Mouse (Mus musculus): ENCODE measurements around the gene Mycbpap. TPM values are rescaled to one million over a fixed set of nuclear protein-coding genes. Genes with fewer than 3 reads are reported as not detected.
A peak's percentile ranks its signal among the peaks of the same experiment; 100 is the strongest.

Mycbpap gene
- polyA plus RNA-seq, 1 experiment from 2014 or later, result 0.13 TPM

- no peak for DNase-seq
- no peaks in the 10 kb centered on the region; the same call in 1 of the 2 replicates for H3K27me3 ChIP-seq (ENCODE audit: insufficient read depth, low read length)
- no peaks in the 10 kb centered on the region for H3K36me3 ChIP-seq (replicated peaks; ENCODE audit: insufficient read depth, low read length)
- no peak for ATAC-seq
- no peak overlapping the region for H3K9ac ChIP-seq (replicated peaks)
- no peak overlapping the region for H3K4me3 ChIP-seq (ENCODE audit: low read depth, low read length)
- H3K4me2 ChIP-seq (ENCODE audit: low read depth, low read length), result no peak overlapping the region
- H3K9me3 ChIP-seq (ENCODE audit: low read length), result no peaks in the 10 kb centered on the region
- H3K27ac ChIP-seq (ENCODE audit: low read depth), result no peak overlapping the region
- 52% methylated on average over 9 of the region's 9 CpGs for WGBS (ENCODE audit: insufficient replicate concordance)
- TF ChIP-seq EP300 (IDR thresholded peaks at IDR 0.05; ENCODE audit: low read depth) (no peak), CTCF (IDR thresholded peaks at IDR 0.05; ENCODE audit: low read depth) (no peak)
- no peaks in the 10 kb centered on the region for H3K4me1 ChIP-seq (ENCODE audit: insufficient read depth)
Measured at GRCm38 (mm10) chr11:94513452-94513851, 8.1 kb downstream of the Mycbpap start.

- no peaks in the 10 kb centered on the region for H3K9me3 ChIP-seq (ENCODE audit: low read length)
- H3K4me2 ChIP-seq (ENCODE audit: low read depth, low read length), result no peak overlapping the region
- no peak overlapping the region for H3K9ac ChIP-seq (replicated peaks)
- no peaks in the 10 kb centered on the region for H3K4me1 ChIP-seq (ENCODE audit: insufficient read depth)
- no peak overlapping the region for H3K27ac ChIP-seq (ENCODE audit: low read depth)
- H3K4me3 ChIP-seq (ENCODE audit: low read depth, low read length), result no peak overlapping the region
- no peak for DNase-seq
- no peak for TF ChIP-seq EP300 (IDR thresholded peaks at IDR 0.05; ENCODE audit: low read depth)
- 71% methylated on average over 10 of the region's 10 CpGs for WGBS (ENCODE audit: insufficient replicate concordance)
- no peaks in the 10 kb centered on the region for H3K36me3 ChIP-seq (replicated peaks; ENCODE audit: insufficient read depth, low read length)
- no peak for ATAC-seq
- H3K27me3 ChIP-seq (ENCODE audit: insufficient read depth, low read length), result 0 out of 2 replicates have a peak, but pooled peaks cover 7% of the 10 kb centered on the region
Measured at GRCm38 (mm10) chr11:94508976-94509375, 12.6 kb downstream of the Mycbpap start.

- H3K36me3 ChIP-seq (replicated peaks; ENCODE audit: insufficient read depth, low read length), result no peaks in the 10 kb centered on the region
- peaks cover 45% of the 10 kb centered on the region for H3K27me3 ChIP-seq (ENCODE audit: insufficient read depth, low read length)
- H3K4me3 ChIP-seq (ENCODE audit: low read depth, low read length), result no peak overlapping the region
- H3K4me1 ChIP-seq (ENCODE audit: insufficient read depth), result peaks cover 7% of the 10 kb centered on the region; the same call in 1 of the 2 replicates
- H3K9me3 ChIP-seq (ENCODE audit: low read length), result no peaks in the 10 kb centered on the region
- WGBS (ENCODE audit: insufficient replicate concordance), result 80% methylated on average over 8 of the region's 8 CpGs
- ATAC-seq (no peak), DNase-seq (no peak)
- H3K4me2 ChIP-seq (ENCODE audit: low read depth, low read length), result no peak overlapping the region
- TF ChIP-seq CTCF (IDR thresholded peaks at IDR 0.05; ENCODE audit: low read depth) (no peak), EP300 (IDR thresholded peaks at IDR 0.05; ENCODE audit: low read depth) (no peak)
- H3K27ac ChIP-seq (ENCODE audit: low read depth), result no peak overlapping the region
- no peak overlapping the region for H3K9ac ChIP-seq (replicated peaks)
Measured at GRCm38 (mm10) chr11:94501482-94501881, 20.1 kb downstream of the Mycbpap start.

GRCm38 (mm10) chr11:94500362-94500761 lies 21.2 kb downstream of the Mycbpap start:
- Histone ChIP-seq H3K4me1 (ENCODE audit: insufficient read depth) (peaks cover 7% of the 10 kb centered on the region; the same call in 1 of the 2 replicates), H3K4me3 (ENCODE audit: low read depth, low read length) (no peak overlapping the region), H3K27me3 (ENCODE audit: insufficient read depth, low read length) (peaks cover 41% of the 10 kb centered on the region), H3K4me2 (ENCODE audit: low read depth, low read length) (no peak overlapping the region; the same call in 1 of the 2 replicates), H3K36me3 (replicated peaks; ENCODE audit: insufficient read depth, low read length) (no peaks in the 10 kb centered on the region), H3K9ac (replicated peaks) (no peak overlapping the region), H3K27ac (ENCODE audit: low read depth) (no peak overlapping the region), H3K9me3 (ENCODE audit: low read length) (no peaks in the 10 kb centered on the region)
- no peak for TF ChIP-seq CTCF (IDR thresholded peaks at IDR 0.05; ENCODE audit: low read depth)
- TF ChIP-seq EP300 (IDR thresholded peaks at IDR 0.05; ENCODE audit: low read depth), result no peak
- no peak for DNase-seq
- 39% methylated on average over 8 of the region's 8 CpGs for WGBS (ENCODE audit: insufficient replicate concordance)
- ATAC-seq, result peak; percentile 15; the same call in 1 of the 2 replicates

- Histone ChIP-seq H3K27ac (ENCODE audit: low read depth) (no peak within 1 kb of the TSS), H3K9me3 (ENCODE audit: low read length) (no peaks in the 10 kb centered on the region), H3K4me2 (ENCODE audit: low read depth, low read length) (peak within 1 kb of the TSS; percentile 54), H3K27me3 (ENCODE audit: insufficient read depth, low read length) (peaks cover 39% of the 10 kb centered on the region), H3K4me3 (ENCODE audit: low read depth, low read length) (peak within 1 kb of the TSS; percentile 34), H3K4me1 (ENCODE audit: insufficient read depth) (peaks cover 7% of the 10 kb centered on the region; the same call in 1 of the 2 replicates), H3K36me3 (replicated peaks; ENCODE audit: insufficient read depth, low read length) (no peaks in the 10 kb centered on the region), H3K9ac (replicated peaks) (no peak within 1 kb of the TSS)
- DNase-seq (peak; percentile 31), ATAC-seq (peak; percentile 73)
- WGBS (ENCODE audit: insufficient replicate concordance), result 2% methylated on average over 26 of the region's 26 CpGs
- TF ChIP-seq CTCF (IDR thresholded peaks at IDR 0.05; ENCODE audit: low read depth), result no peak
- no peak for TF ChIP-seq EP300 (IDR thresholded peaks at IDR 0.05; ENCODE audit: low read depth)
Measured at GRCm38 (mm10) chr11:94499661-94500152, 21.8 kb downstream of the Mycbpap start, which contains the start of gene Epn3. Epn3 (minus strand) TSS chr11:94499974.

- DNase-seq (no peak), ATAC-seq (0 out of 2 replicates have a peak, but pooled peaks have one; percentile 24)
- Histone ChIP-seq H3K4me3 (ENCODE audit: low read depth, low read length) (peak overlapping the region; percentile 34; the same call in 1 of the 2 replicates), H3K4me1 (ENCODE audit: insufficient read depth) (peaks cover 7% of the 10 kb centered on the region; the same call in 1 of the 2 replicates), H3K36me3 (replicated peaks; ENCODE audit: insufficient read depth, low read length) (no peaks in the 10 kb centered on the region), H3K27ac (ENCODE audit: low read depth) (no peak overlapping the region), H3K4me2 (ENCODE audit: low read depth, low read length) (no peak overlapping the region), H3K9me3 (ENCODE audit: low read length) (no peaks in the 10 kb centered on the region), H3K27me3 (ENCODE audit: insufficient read depth, low read length) (peaks cover 38% of the 10 kb centered on the region), H3K9ac (replicated peaks) (no peak overlapping the region)
- 6% methylated on average over 2 of the region's 2 CpGs for WGBS (ENCODE audit: insufficient replicate concordance)
- TF ChIP-seq CTCF (IDR thresholded peaks at IDR 0.05; ENCODE audit: low read depth) (no peak), EP300 (IDR thresholded peaks at IDR 0.05; ENCODE audit: low read depth) (no peak)
Measured at GRCm38 (mm10) chr11:94499035-94499434, 22.5 kb downstream of the Mycbpap start.

Data from liver, postnatal 0 days (tissue).